Mouse (Mus musculus) hindbrain, embryonic 14.5 days (tissue): ENCODE data around the gene 1700009N14Rik. TPM values are rescaled to one million over a fixed set of nuclear protein-coding genes. Genes with fewer than 3 reads are reported as not detected.

Experiments used
- ATAC-seq: fragments of 200-750 bp; cut with Nextera tagmentation; 2 replicates; pipeline ENCODE4 v1.8.0; 2017; ENCODE audit warnings: moderate number of reproducible peaks, mild to moderate bottlenecking, moderate TSS enrichment, moderate library complexity; ENCODE audit not compliant: low FRiP score
- DNase-seq: peaks from one replicate; pipeline ENCODE4 v3.0.0-alpha.2; 2015; ENCODE audit warnings: low spot score
- H3K27ac ChIP-seq: fragments of 300-500 bp; sonication (generic); 2 replicates; pipeline ENCODE4 v1.5.1; 2014; ENCODE audit warnings: mild to moderate bottlenecking, moderate library complexity
- H3K27me3 ChIP-seq: fragments of 300-500 bp; sonication (generic); 2 replicates; pipeline ENCODE4 v1.6.1; 2014; ENCODE audit warnings: mild to moderate bottlenecking, low read length, mixed read lengths; ENCODE audit not compliant: control insufficient read depth, insufficient read depth
- H3K36me3 ChIP-seq: fragments of 300-500 bp; sonication (generic); replicated peaks from 2 replicates; pipeline ENCODE4 v1.6.1; 2014; ENCODE audit not compliant: control insufficient read depth, insufficient read depth
- H3K4me1 ChIP-seq: fragments of 300-500 bp; sonication (generic); replicated peaks from 2 replicates; pipeline ENCODE4 v1.6.1; 2014; ENCODE audit warnings: antibody characterized with exemption, low read length, mixed read lengths; ENCODE audit not compliant: control insufficient read depth, insufficient read depth
- H3K4me2 ChIP-seq: fragments of 300-500 bp; sonication (generic); replicated peaks from 2 replicates; pipeline ENCODE4 v1.6.1; 2014; ENCODE audit warnings: mild to moderate bottlenecking, moderate library complexity
- H3K4me3 ChIP-seq: fragments of 300-500 bp; sonication (generic); replicated peaks from 2 replicates; pipeline ENCODE4 v1.5.1; 2014; ENCODE audit warnings: mild to moderate bottlenecking, low read length
- H3K9ac ChIP-seq: fragments of 300-500 bp; sonication (generic); 2 replicates; pipeline ENCODE4 v1.6.1; 2014
- H3K9me3 ChIP-seq: fragments of 300-500 bp; sonication (generic); 2 replicates; pipeline ENCODE4 v1.6.1; 2016; ENCODE audit warnings: low read length; ENCODE audit not compliant: control insufficient read depth
- WGBS: fragments of 180-500 bp; shearing (Covaris S2); extraction: QIAGEN DNeasy Blood & Tissue Kit; methylation state at CpG from one replicate; pipeline ENCODE4 v1.1.7; 2014; 5-methylcytosine and 5-hydroxymethylcytosine counted together
- polyA plus RNA-seq: library from polyadenylated mRNA; unstranded; fragments of >200 nt; fragmentation: Nextera tagmentation; extraction: Ambion mirVana; gene quantifications from 2 replicates; pipeline ENCODE4 v1.2.1, GENCODE M21; 2014

The 1700009N14Rik gene
- not detected in 2 replicates for polyA plus RNA-seq

DNA sequence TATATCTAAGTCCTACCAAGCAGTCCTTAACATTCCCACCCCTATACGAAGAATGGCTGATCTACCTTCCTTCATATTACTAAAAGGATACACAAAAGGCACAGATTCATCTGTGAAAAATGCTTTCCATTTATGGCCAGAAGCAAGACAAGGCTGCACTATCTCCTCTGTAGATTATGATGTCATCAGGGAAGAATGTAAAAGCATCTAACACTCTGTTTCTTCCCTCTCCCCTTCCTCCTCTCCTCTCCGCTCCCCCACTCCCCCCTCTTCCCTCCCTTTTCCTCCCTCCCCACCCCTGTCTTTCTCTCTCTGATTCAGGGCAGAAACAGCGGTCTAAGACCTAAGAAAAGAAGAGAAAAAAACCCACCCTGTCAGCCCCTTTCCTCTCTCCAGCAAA, at the start of gene 1700009N14Rik:
Gene 1700009N14Rik (plus strand): TSS at position 227 of the 400 bp plus-strand sequence.
- Histone ChIP-seq H3K27ac (no peak within 1 kb of the TSS), H3K27me3 (no peaks in the 10 kb centered on the region), H3K4me2 (no peak within 1 kb of the TSS), H3K9me3 (no peaks in the 10 kb centered on the region), H3K4me1 (no peaks in the 10 kb centered on the region), H3K9ac (no peak within 1 kb of the TSS), H3K4me3 (no peak within 1 kb of the TSS), H3K36me3 (no peaks in the 10 kb centered on the region)
- DNase-seq (no peak), ATAC-seq (no peak)
- 74% methylated on average over 3 of the region's 3 CpGs for WGBS

DNA sequence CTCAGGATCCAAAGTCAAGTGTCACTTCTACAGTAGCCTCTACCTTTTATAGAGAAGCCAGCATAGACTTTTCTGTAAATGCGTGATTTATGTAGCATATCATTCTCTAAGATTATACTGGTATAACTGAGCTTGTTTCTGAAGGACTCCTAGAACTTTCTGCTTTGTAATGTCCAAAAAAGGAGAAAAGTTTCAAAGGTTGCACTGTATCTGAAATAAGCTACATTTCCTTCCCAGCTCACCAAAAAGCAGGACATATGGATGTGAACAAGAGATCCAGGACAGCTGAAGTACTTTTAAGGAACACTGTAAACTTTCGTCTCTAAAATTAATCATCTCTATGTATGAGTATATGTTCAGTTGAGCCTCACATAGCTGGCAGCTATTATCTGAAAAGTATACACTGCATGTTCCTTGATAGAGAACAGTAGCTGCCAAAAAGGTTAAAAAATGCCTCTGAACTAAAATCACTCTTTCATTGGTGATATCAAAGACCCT, 12.2 kb upstream of the 1700009N14Rik start:
- Histone ChIP-seq H3K36me3 (no peaks in the 10 kb centered on the region), H3K4me1 (no peaks in the 10 kb centered on the region), H3K9me3 (no peaks in the 10 kb centered on the region), H3K4me2 (no peak overlapping the region), H3K27me3 (no peaks in the 10 kb centered on the region), H3K4me3 (no peak overlapping the region), H3K9ac (no peak overlapping the region), H3K27ac (no peak overlapping the region)
- ATAC-seq: no peak
- 92% methylated on average over 2 of the region's 2 CpGs for WGBS
- DNase-seq: no peak

DNA sequence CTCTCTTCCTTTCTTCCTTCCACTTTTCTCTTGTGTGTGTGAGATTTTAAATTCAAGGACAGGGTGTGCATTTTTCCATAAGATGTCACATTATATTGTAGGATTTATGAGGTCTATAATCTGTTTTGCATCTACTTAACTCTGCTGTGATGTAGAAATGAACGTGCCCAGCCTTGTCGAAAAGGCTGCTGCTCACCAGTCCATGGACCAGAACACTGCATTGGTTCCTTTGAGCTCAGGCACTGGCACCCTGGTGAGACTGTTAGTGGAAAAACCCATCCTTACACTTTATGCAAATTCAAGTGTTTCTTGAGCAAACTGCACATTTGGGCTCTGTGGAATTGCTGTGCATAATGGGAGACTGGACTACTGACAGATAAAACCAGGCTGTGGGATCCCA, 24.2 kb downstream of the 1700009N14Rik start:
- Histone ChIP-seq H3K4me3 (no peak overlapping the region), H3K4me2 (no peak overlapping the region), H3K9me3 (no peaks in the 10 kb centered on the region), H3K27me3 (no peaks in the 10 kb centered on the region), H3K27ac (no peak overlapping the region), H3K4me1 (no peaks in the 10 kb centered on the region), H3K9ac (no peak overlapping the region), H3K36me3 (no peaks in the 10 kb centered on the region)
- no peak for DNase-seq
- 60% methylated on average over 2 of the region's 2 CpGs for WGBS
- ATAC-seq: no peak

DNA sequence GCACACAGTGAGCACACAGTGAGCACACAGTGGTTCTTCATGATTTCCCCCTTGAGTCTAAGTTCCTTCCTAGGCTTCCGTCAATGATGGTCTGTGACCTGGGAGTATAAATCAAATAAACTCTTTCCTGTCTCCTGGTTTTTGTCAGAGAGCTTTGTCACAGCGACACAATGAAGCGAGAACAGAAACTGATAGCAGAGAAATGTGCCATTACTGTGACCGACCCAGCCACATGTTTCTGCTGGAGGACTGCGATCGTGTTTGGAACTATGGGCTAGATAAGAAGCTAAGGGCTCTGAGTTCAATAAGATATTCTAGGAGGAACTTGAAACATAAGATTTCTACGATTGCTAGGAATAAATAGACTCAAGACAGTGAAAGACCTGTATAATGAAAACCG, 36.3 kb downstream of the 1700009N14Rik start:
- Histone ChIP-seq H3K9ac (no peak overlapping the region), H3K4me2 (no peak overlapping the region), H3K27me3 (no peaks in the 10 kb centered on the region), H3K4me1 (no peaks in the 10 kb centered on the region), H3K4me3 (no peak overlapping the region), H3K27ac (no peak overlapping the region), H3K36me3 (no peaks in the 10 kb centered on the region), H3K9me3 (no peaks in the 10 kb centered on the region)
- DNase-seq (no peak), ATAC-seq (no peak)
- 84% methylated on average over 8 of the region's 8 CpGs for WGBS

DNA sequence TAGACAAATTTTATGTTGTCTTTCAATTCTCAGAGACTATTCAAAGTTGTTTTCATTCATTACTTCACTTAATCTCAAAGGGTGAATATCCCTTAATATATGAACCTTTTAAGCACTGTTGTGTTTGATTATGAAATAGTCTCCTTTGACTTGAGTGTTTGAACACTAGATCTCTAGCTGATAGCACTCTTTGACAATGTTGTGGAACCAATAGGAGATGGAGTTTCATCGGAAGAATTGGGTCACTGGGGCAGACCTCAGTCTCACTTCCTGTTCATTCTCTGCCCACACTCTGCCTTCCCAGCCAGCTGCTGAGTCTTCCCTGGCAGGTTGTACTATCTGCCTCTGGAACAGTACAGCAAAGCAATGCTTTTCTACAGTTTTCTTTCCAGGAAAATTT, 43.5 kb downstream of the 1700009N14Rik start:
- H3K27me3 ChIP-seq: no peaks in the 10 kb centered on the region
- no peak for DNase-seq
- H3K4me1 ChIP-seq: no peaks in the 10 kb centered on the region
- ATAC-seq: no peak
- 61% methylated on average over 1 of the region's 1 CpGs for WGBS
- H3K9ac ChIP-seq: no peak overlapping the region
- no peak overlapping the region for H3K27ac ChIP-seq
- no peak overlapping the region for H3K4me2 ChIP-seq
- H3K36me3 ChIP-seq: no peaks in the 10 kb centered on the region
- H3K4me3 ChIP-seq: no peak overlapping the region
- no peaks in the 10 kb centered on the region for H3K9me3 ChIP-seq

DNA sequence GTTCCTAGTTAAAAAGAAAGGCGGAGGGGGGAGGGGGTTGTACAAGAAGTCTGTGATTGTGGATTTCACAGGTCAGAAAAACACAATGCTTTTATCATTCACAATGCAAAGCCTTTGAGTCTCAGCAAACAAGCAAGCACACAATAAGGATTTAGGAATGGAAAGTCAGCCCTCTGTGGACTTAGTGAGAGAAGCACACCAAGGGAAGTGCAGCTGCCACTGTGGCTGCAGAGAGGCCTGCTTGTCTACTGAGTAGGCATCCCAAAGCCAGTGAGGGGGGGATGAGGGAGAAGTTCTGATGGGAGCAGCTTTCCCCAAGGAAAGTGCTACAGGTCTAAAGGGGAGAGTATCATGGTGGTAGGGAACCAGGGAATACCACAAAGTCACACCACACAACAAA, 45.8 kb downstream of the 1700009N14Rik start:
- H3K36me3 ChIP-seq: no peaks in the 10 kb centered on the region
- no peak overlapping the region for H3K27ac ChIP-seq
- H3K27me3 ChIP-seq: no peaks in the 10 kb centered on the region
- no peak for ATAC-seq
- no peak for DNase-seq
- no peak overlapping the region for H3K4me3 ChIP-seq
- 43% methylated on average over 1 of the region's 1 CpGs for WGBS
- no peak overlapping the region for H3K4me2 ChIP-seq
- no peaks in the 10 kb centered on the region for H3K9me3 ChIP-seq
- no peaks in the 10 kb centered on the region for H3K4me1 ChIP-seq
- H3K9ac ChIP-seq: no peak overlapping the region
